Comparison of ENCODE assay signal across 9 mouse cellular contexts in genomic region chr11:79647071-79647501, GRCm38 (mm10). TPM values are rescaled to one million over a fixed set of nuclear protein-coding genes. Genes with fewer than 3 reads are reported as not detected.
DNase-seq lines count a peak whose midpoint lies in the region; ATAC-seq and TF ChIP-seq lines count a peak whose summit lies in the region.
"Had no signal": no experiment of that assay in that cellular context is flagged by ENCODE, and none has a peak within 500 bp of the region (broad histone marks: within the 10 kb centered on the region; RNA-seq: fewer than 3 reads in every experiment).

No protein-coding gene starts in this region.

- no peak for TF ChIP-seq EP300 in stomach, postnatal 0 days (optimal IDR thresholded peaks at IDR 0.05)

- intact Hi-C loops in left cerebral cortex, postnatal 36 days (cut with DNase I) = no loop called here

- H3K9me3 ChIP-seq in hindbrain, embryonic 15.5 days = no peaks in the 10 kb centered on the region
- no peaks in the 10 kb centered on the region for H3K9me3 ChIP-seq in stomach, postnatal 0 days (ENCODE audit: control insufficient read depth, low read length)

- H3K9ac ChIP-seq in hindbrain, embryonic 15.5 days = no peak overlapping the region
- no peak overlapping the region for H3K9ac ChIP-seq in stomach, postnatal 0 days (ENCODE audit: low read length)

- 0 out of 2 replicates have a peak, but pooled peaks have one; percentile 39 for ATAC-seq in hindbrain, embryonic 15.5 days (ENCODE audit: low FRiP score, low read depth)
- no peak for ATAC-seq in stomach, postnatal 0 days (ENCODE audit: low FRiP score, low TSS enrichment)
- no peak for ATAC-seq in megakaryocyte progenitor cell, adult 5-6 weeks (replicated peaks; ENCODE audit: poor library complexity)

- H3K4me2 ChIP-seq in hindbrain, embryonic 15.5 days = no peak overlapping the region
- no peak overlapping the region for H3K4me2 ChIP-seq in stomach, postnatal 0 days (replicated peaks; ENCODE audit: low read depth)

- H3K4me1 ChIP-seq in hindbrain, embryonic 15.5 days (replicated peaks) = peaks cover 50% of the 10 kb centered on the region
- H3K4me1 ChIP-seq in stomach, postnatal 0 days (replicated peaks; ENCODE audit: control insufficient read depth, insufficient read depth) = no peaks in the 10 kb centered on the region

- 21% methylated on average over 8 of the region's 8 CpGs for WGBS in hindbrain, embryonic 15.5 days
- WGBS in stomach, postnatal 0 days = 47% methylated on average over 8 of the region's 8 CpGs

- peak overlapping the region; percentile 64 for H3K27ac ChIP-seq in hindbrain, embryonic 15.5 days (replicated peaks)
- peak overlapping the region; percentile 40; the same call in 1 of the 2 replicates for H3K27ac ChIP-seq in stomach, postnatal 0 days (replicated peaks)

- no peaks in the 10 kb centered on the region for H3K36me3 ChIP-seq in hindbrain, embryonic 15.5 days
- H3K36me3 ChIP-seq in stomach, postnatal 0 days (ENCODE audit: control insufficient read depth, insufficient read depth, low read length) = no peaks in the 10 kb centered on the region

- TF ChIP-seq CTCF in stomach, postnatal 0 days (IDR thresholded peaks at IDR 0.05; ENCODE audit: low read depth) = no peak

- no peak overlapping the region for H3K4me3 ChIP-seq in hindbrain, embryonic 15.5 days
- H3K4me3 ChIP-seq in stomach, postnatal 0 days (ENCODE audit: low read depth, low read length) = no peak overlapping the region
- H3K4me3 ChIP-seq: myocyte had no signal

- H3K27me3 ChIP-seq in hindbrain, embryonic 15.5 days = no peaks in the 10 kb centered on the region
- H3K27me3 ChIP-seq in stomach, postnatal 0 days (ENCODE audit: control insufficient read depth, insufficient read depth, low read length) = no peaks in the 10 kb centered on the region

- DNase-seq in adrenal gland, postnatal 14 days = peak; percentile 76
- no peak for DNase-seq in adrenal gland, postnatal 4 days (ENCODE audit: low spot score in 2 of 2)
- peak; percentile 62 to 76 for DNase-seq in cerebellum, postnatal 10 days
- peak; percentile 45 to 59 for DNase-seq in left cerebral cortex, postnatal 36 days (ENCODE audit: low spot score in 2 of 2)
- DNase-seq in stomach, postnatal 0 days (ENCODE audit: low spot score) = peak; percentile 46
- DNase-seq in lung, postnatal 25 days (ENCODE audit: low spot score) = no peak

RNA-seq across cellular contexts. Expression of gene Rab11fip4, which starts 56.1 kb away (rescaled TPM):
- 3.3 and 3.8 TPM in 2 replicates for total RNA-seq in adrenal gland, postnatal 14 days (2021)
- 10 to 100 TPM in 1 of 2 experiments, 1 to 10 TPM in 1; 6.8 to 12.4 TPM for total RNA-seq in adrenal gland, postnatal 4 days (2021)
- polyA plus RNA-seq in hindbrain, embryonic 15.5 days (2015; fragmentation: Nextera tagmentation; extraction: Ambion mirVana) = 24.7 and 28.9 TPM in 2 replicates
- 100 to 1,000 TPM; 247 to 269 TPM for total RNA-seq in left cerebral cortex, postnatal 36 days (2021)
- 0.98 and 1.7 TPM in 2 replicates for polyA plus RNA-seq in stomach, postnatal 0 days (2015; fragmentation: Nextera tagmentation; extraction: Ambion mirVana)
- total RNA-seq in megakaryocyte progenitor cell, adult 5-6 weeks (2015) = 0.85 and 2.0 TPM in 2 replicates
- 3.2 and 3.7 TPM in 2 replicates for total RNA-seq in megakaryocyte progenitor cell, adult 5-6 weeks (2017)

Comparison
In these comparisons a context has a peak if more than half of its experiments do, and no peak if none do; other contexts are left out.
1. DNase-seq: peak in adrenal gland, postnatal 14 days (single experiment), cerebellum, postnatal 10 days (2 of 2), left cerebral cortex, postnatal 36 days (2 of 2) and stomach, postnatal 0 days (single experiment); none in adrenal gland, postnatal 4 days (0 of 2) and lung, postnatal 25 days (single experiment).
2. RNA of gene Rab11fip4, which starts 56.1 kb away (total RNA-seq): 247 to 269 TPM in left cerebral cortex, postnatal 36 days; 6.8 to 12.4 TPM in adrenal gland, postnatal 4 days, 3.3 to 3.8 TPM in adrenal gland, postnatal 14 days and 0.85 to 3.7 TPM in megakaryocyte progenitor cell, adult 5-6 weeks; every median in the first group is over 10 times any median in the second.